Mouse (Mus musculus) gastrocnemius, adult 2 months (tissue): ENCODE data around the gene Cplx3. TPM values are rescaled to one million over a fixed set of nuclear protein-coding genes. Genes with fewer than 3 reads are reported as not detected.

Source experiments
- DNase-seq: peaks from one replicate; pipeline ENCODE4 v3.0.0; 2022
- H3K27ac ChIP-seq: fragments of 200-600 bp; 2 replicates; pipeline ENCODE4 v1.8.1; 2022; ENCODE audit warnings: mild to moderate bottlenecking
- H3K4me3 ChIP-seq: fragments of 200-600 bp; 2 replicates; pipeline ENCODE4 v1.8.1; 2022; ENCODE audit warnings: mild to moderate bottlenecking, moderate library complexity
- CTCF ChIP-seq: fragments of 200-600 bp; IDR thresholded peaks from 2 replicates; pipeline ENCODE4 v1.8.1; 2022; ENCODE audit warnings: antibody characterized with exemption, mild to moderate bottlenecking, moderate library complexity
- intact Hi-C: fragments of 180-260 bp; cut with DNase I; formaldehyde crosslinking; loops from one replicate; pipeline ENCODE4 v1.15.1; 2025
- long read RNA-seq, 2 experiments: library from polyadenylated mRNA; stranded (forward); transcript quantifications; one replicate each; pipeline ENCODE4 v2.0.0; 2021
- total RNA-seq, 2 experiments: library from RNA; stranded (reverse); gene quantifications; 2 replicates each; pipeline ENCODE4 v1.2.3; 2021

Gene Cplx3
- total RNA-seq, result not detected
- long read RNA-seq, experiment 1, result 0 reads
- long read RNA-seq, experiment 2, result 0 reads

GRCm38 (mm10) chr9:57606139-57606851 lies at the start of gene Cplx3:
Gene Cplx3 (minus strand): TSS chr9:57606281.
- peak; percentile 50 for DNase-seq
- no peak for TF ChIP-seq CTCF
- Histone ChIP-seq H3K4me3 (no peak within 1 kb of the TSS), H3K27ac (no peak within 1 kb of the TSS)
- intact Hi-C loops, result no loop called here

GRCm38 (mm10) chr9:57655749-57656148 lies 49.7 kb upstream of the Cplx3 start:
- TF ChIP-seq CTCF, result peak; percentile 94
- H3K4me3 ChIP-seq, result peak overlapping the region; percentile 41
- H3K27ac ChIP-seq, result peak overlapping the region; percentile 53
- peak; percentile 96 for DNase-seq
- intact Hi-C loops, result loop anchor here (1.0 to 5.0 kb wide), 4 partner anchors 26 to 169 kb away; partner anchors contain the start of genes Cox5a and Fam219b

- no peak for TF ChIP-seq CTCF
- intact Hi-C loops, result loop anchor here (1.0 to 5.0 kb wide), 4 partner anchors 26 to 168 kb away; partner anchors contain the start of genes Cox5a and Fam219b
- Histone ChIP-seq H3K4me3 (no peak overlapping the region), H3K27ac (no peak overlapping the region)
- DNase-seq, result no peak
These were observed 48.9 kb upstream of the Cplx3 start for GRCm38 (mm10) chr9:57654966-57655365.

- DNase-seq, result no peak
- intact Hi-C loops, result no loop called here
- no peak for TF ChIP-seq CTCF
- no peak within 1 kb of the TSS; the same call in 1 of the 2 replicates for H3K27ac ChIP-seq
- no peak within 1 kb of the TSS for H3K4me3 ChIP-seq
These were observed 47.2 kb upstream of the Cplx3 start, which contains the start of gene Csk for GRCm38 (mm10) chr9:57653283-57653682. Gene Csk (minus strand): TSS chr9:57653631.

GRCm38 (mm10) chr9:57652855-57653254 lies 46.8 kb upstream of the Cplx3 start:
- no peak overlapping the region; the same call in 1 of the 2 replicates for H3K27ac ChIP-seq
- no peak for TF ChIP-seq CTCF
- no peak for DNase-seq
- no peak overlapping the region for H3K4me3 ChIP-seq
- intact Hi-C loops, result no loop called here

- no peak for DNase-seq
- no peak for TF ChIP-seq CTCF
- Histone ChIP-seq H3K4me3 (no peak overlapping the region), H3K27ac (no peak overlapping the region)
- intact Hi-C loops, result no loop called here
These were observed 46.3 kb upstream of the Cplx3 start for GRCm38 (mm10) chr9:57652351-57652750.

- Histone ChIP-seq H3K4me3 (no peak overlapping the region), H3K27ac (peak overlapping the region; percentile 43; the same call in 1 of the 2 replicates)
- TF ChIP-seq CTCF, result no peak
- DNase-seq, result no peak
- intact Hi-C loops, result no loop called here
These were observed 44.8 kb upstream of the Cplx3 start for GRCm38 (mm10) chr9:57650786-57651311.

GRCm38 (mm10) chr9:57650130-57650785 lies 44.2 kb upstream of the Cplx3 start:
- TF ChIP-seq CTCF, result no peak
- H3K4me3 ChIP-seq, result no peak overlapping the region
- DNase-seq, result no peak
- intact Hi-C loops, result no loop called here
- H3K27ac ChIP-seq, result 0 out of 2 replicates have a peak overlapping the region, but pooled peaks have one; percentile 38

- Histone ChIP-seq H3K4me3 (no peak overlapping the region), H3K27ac (no peak overlapping the region)
- no peak for TF ChIP-seq CTCF
- no peak for DNase-seq
- intact Hi-C loops, result loop anchor here (5.0 kb wide), 1 partner anchor 105 kb away; no protein-coding TSS in a partner anchor
These were observed 41.4 kb upstream of the Cplx3 start for GRCm38 (mm10) chr9:57647286-57648108.

GRCm38 (mm10) chr9:57646551-57647103 lies 40.5 kb upstream of the Cplx3 start:
- no peak overlapping the region for H3K27ac ChIP-seq
- DNase-seq, result no peak
- no peak for TF ChIP-seq CTCF
- H3K4me3 ChIP-seq, result no peak overlapping the region
- intact Hi-C loops, result loop anchor here (5.0 kb wide), 1 partner anchor 104 kb away; no protein-coding TSS in a partner anchor

- no peak; the same call in 1 of the 2 replicates for TF ChIP-seq CTCF
- Histone ChIP-seq H3K4me3 (peak overlapping the region; percentile 98), H3K27ac (peak overlapping the region; percentile 96)
- peak; percentile 96 for DNase-seq
- intact Hi-C loops, result loop anchor here (1.0 to 5.0 kb wide), 2 partner anchors 16 to 103 kb away; no protein-coding TSS in a partner anchor
These were observed 39.1 kb upstream of the Cplx3 start for GRCm38 (mm10) chr9:57644944-57645893.
